21 mouse cellular contexts compared by ENCODE assay signal in genomic region chr3:55333511-55333910, GRCm38 (mm10).
"Had no signal": no experiment of that assay in that cellular context is flagged by ENCODE, and none has a peak within 500 bp of the region (broad histone marks: within the 10 kb centered on the region; RNA-seq: fewer than 3 reads in every experiment).

No protein-coding gene starts in this region.

- H3K4me1 ChIP-seq: heart, embryonic 10.5 days; heart, embryonic 12.5 days; hindbrain, embryonic 10.5 days; hindbrain, embryonic 12.5 days; intestine, embryonic 15.5 days; liver, embryonic 13.5 days; liver, embryonic 15.5 days had no signal

- H3K36me3 ChIP-seq: heart, embryonic 10.5 days; heart, embryonic 12.5 days; intestine, embryonic 15.5 days; limb, embryonic 10.5 days; limb, embryonic 12.5 days; liver, embryonic 13.5 days; liver, embryonic 15.5 days had no signal

- H3K9ac ChIP-seq: heart, embryonic 12.5 days; hindbrain, embryonic 12.5 days; hindbrain, embryonic 14.5 days; intestine, embryonic 15.5 days; limb, embryonic 12.5 days; liver, embryonic 13.5 days; liver, embryonic 15.5 days had no signal

- H3K27me3 ChIP-seq: heart, embryonic 12.5 days; hindbrain, embryonic 12.5 days; intestine, embryonic 15.5 days; limb, embryonic 12.5 days; liver, embryonic 13.5 days; liver, embryonic 15.5 days had no signal

- DNase-seq: gastrocnemius, postnatal 14 days; heart, adult 18-20 months; heart, postnatal 10 days; heart, postnatal 4 days; kidney, adult 18-20 months; kidney, adult 8-10 months; kidney, postnatal 10 days; kidney, postnatal 25 days; kidney, postnatal 4 days; layer of hippocampus, adult 9-11 months; liver; liver, embryonic 13.5 days had no signal

- H3K27ac ChIP-seq: heart, embryonic 10.5 days; hindbrain, embryonic 10.5 days; hindbrain, embryonic 12.5 days; hindbrain, embryonic 14.5 days; intestine, embryonic 15.5 days; limb, embryonic 10.5 days; limb, embryonic 12.5 days; liver, embryonic 13.5 days; liver, embryonic 15.5 days had no signal

- H3K4me3 ChIP-seq: heart, embryonic 10.5 days; heart, embryonic 12.5 days; hindbrain, embryonic 10.5 days; hindbrain, embryonic 12.5 days; intestine, embryonic 15.5 days; limb, embryonic 10.5 days; limb, embryonic 12.5 days; liver, embryonic 13.5 days; liver, embryonic 15.5 days had no signal
